Comparison of ENCODE assay signal across 24 mouse cellular contexts in genomic region chr13:8134764-8135163, GRCm38 (mm10).
A peak's percentile ranks its signal among the peaks of the same experiment; 100 is the strongest.
DNase-seq lines count a peak whose midpoint lies in the region; ATAC-seq and TF ChIP-seq lines count a peak whose summit lies in the region.
"Had no signal": no experiment of that assay in that cellular context is flagged by ENCODE, and none has a peak within 500 bp of the region (broad histone marks: within the 10 kb centered on the region; RNA-seq: fewer than 3 reads in every experiment).

No protein-coding gene starts in this region.

- H3K4me1 ChIP-seq in MEL (ENCODE audit: control insufficient read depth in 1 of 2, insufficient read depth in 2 of 2, low read length in 2 of 2) = no peaks in the 10 kb centered on the region; a peak in 2 of 4 replicates

- no peak overlapping the region for H3K9ac ChIP-seq in MEL (ENCODE audit: control insufficient read depth, low read depth, low read length, poor library complexity, severe bottlenecking)

- TF ChIP-seq CTCF in MEL (IDR thresholded peaks at IDR 0.05 in 2 of 3, conservative IDR thresholded peaks at IDR 0.05 in 1 of 3; ENCODE audit: control insufficient read depth in 1 of 3, insufficient read depth in 1 of 3, low read depth in 2 of 3, low read length in 3 of 3, poor library complexity in 1 of 3, severe bottlenecking in 1 of 3) = no peak

- TF ChIP-seq EP300 in MEL (IDR thresholded peaks at IDR 0.05; ENCODE audit: low read depth in 1 of 2, low read length in 2 of 2) = peak; percentile 36 to 65; a peak in 3 of 4 replicates

- H3K4me3 ChIP-seq in MEL (ENCODE audit: control insufficient read depth in 1 of 2, insufficient read depth in 1 of 2, low read depth in 2 of 2, low read length in 2 of 2) = no peak overlapping the region

- no peak for TF ChIP-seq RAD21 in MEL (IDR thresholded peaks at IDR 0.05; ENCODE audit: low read depth, low read length)

- no peaks in the 10 kb centered on the region for H3K79me2 ChIP-seq in MEL (ENCODE audit: control insufficient read depth, insufficient read depth, low read length, poor library complexity)

- DNase-seq in 416B (ENCODE audit: low read depth) = peak; percentile 8
- DNase-seq in MEL (ENCODE audit: low read depth, low spot score) = peak; percentile 70
- DNase-seq in MEL-GATA-1-ER (ENCODE audit: extremely low read depth, low read depth) = peak; percentile 50
- no peak for DNase-seq in thymus, postnatal 4 days
- no peak for DNase-seq in adrenal gland, adult 2 months
- DNase-seq: adrenal gland, adult 8-10 months; adrenal gland, postnatal 10 days; adrenal gland, postnatal 14 days; adrenal gland, postnatal 25 days; adrenal gland, postnatal 36 days; B cell, adult 2 months; cerebellum, adult 11 months; cerebellum, adult 11-12 months; cerebellum, adult 18-20 months; cerebellum, adult 2 months; cerebellum, adult 8-10 months; cerebellum, adult 9-10 months; cerebellum, adult 9-11 months had no signal

- no peaks in the 10 kb centered on the region for H3K27me3 ChIP-seq in MEL (ENCODE audit: control insufficient read depth in 1 of 2, insufficient read depth in 2 of 2, low read length in 2 of 2)
- H3K27me3 ChIP-seq: CH12.LX, Patski had no signal

- ATAC-seq in erythroid progenitor cell, adult 5-6 weeks (replicated peaks; ENCODE audit: low FRiP score, poor library complexity, severe bottlenecking) = no peak
- ATAC-seq: activated CD4-positive, CD25-positive, alpha-beta regulatory T cell, adult 4 months; CD4-positive, CD25-positive, alpha-beta regulatory T cell, adult 4 months had no signal

- H3K9me3 ChIP-seq in MEL (replicated peaks; ENCODE audit: insufficient read depth, low read length) = no peaks in the 10 kb centered on the region
- H3K9me3 ChIP-seq: G1E had no signal

- no peaks in the 10 kb centered on the region; a peak in 1 of 4 replicates for H3K36me3 ChIP-seq in MEL (ENCODE audit: control insufficient read depth in 1 of 2, insufficient read depth in 2 of 2, low read length in 2 of 2)
- H3K36me3 ChIP-seq: G1E had no signal

- no peak for TF ChIP-seq POLR2A in MEL (IDR thresholded peaks at IDR 0.05; ENCODE audit: control insufficient read depth in 1 of 2, insufficient read depth in 1 of 2, low read depth in 1 of 2, low read length in 2 of 2, poor library complexity in 1 of 2)

- no peak overlapping the region for H3K27ac ChIP-seq in MEL (ENCODE audit: control insufficient read depth, low read depth, low read length)

TF ChIP-seq in MEL, 35 proteins besides CTCF, POLR2A, EP300 and RAD21:
- no peak for TF ChIP-seq MXI1 (IDR thresholded peaks at IDR 0.05; ENCODE audit: low read depth, low read length)
- peak; percentile 76 for TF ChIP-seq GATA1 (IDR thresholded peaks at IDR 0.05; ENCODE audit: low read depth, low read length)
- peak; percentile 75; the same call in 1 of the 2 replicates for TF ChIP-seq RCOR1 (IDR thresholded peaks at IDR 0.05; ENCODE audit: low read depth, low read length)
- no peak for TF ChIP-seq ELF1 (IDR thresholded peaks at IDR 0.05; ENCODE audit: low read depth, low read length)
- no peak for TF ChIP-seq USF1 (IDR thresholded peaks at IDR 0.05; ENCODE audit: low read depth, low read length)
- TF ChIP-seq TAL1 (IDR thresholded peaks at IDR 0.05; ENCODE audit: low read length) = no peak

Comparison
In these comparisons a context has a peak if more than half of its experiments do, and no peak if none do; other contexts are left out.
1. DNase-seq: peak in 416B (single experiment), MEL (single experiment) and MEL-GATA-1-ER (single experiment); none in thymus, postnatal 4 days (single experiment) and adrenal gland, adult 2 months (single experiment).